Mouse (Mus musculus): ENCODE results near the gene Tuft1.
A peak's percentile ranks its signal among the peaks of the same experiment; 100 is the strongest.

Gene Tuft1

DNA sequence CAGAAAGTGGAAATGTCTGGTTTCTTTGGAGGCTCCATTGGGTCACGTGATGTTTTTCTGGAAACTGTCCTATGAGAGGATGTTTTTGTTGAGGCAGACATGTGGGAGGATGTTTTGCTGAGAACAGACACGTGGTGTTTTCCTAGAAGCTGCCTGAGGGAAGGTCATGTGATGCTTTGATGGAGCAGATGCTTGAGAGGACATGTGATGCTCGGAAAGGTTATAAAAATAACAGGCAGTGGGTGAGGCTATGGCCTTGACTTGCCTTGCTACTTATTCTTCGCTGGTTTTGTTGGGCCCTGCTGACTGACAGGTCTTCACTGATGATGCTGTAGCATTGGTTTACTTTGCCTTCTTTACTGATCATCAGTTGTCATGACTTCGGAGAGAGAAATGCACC lies 67.6 kb downstream of the Tuft1 start:
- no peak for DNase-seq (ENCODE audit: low spot score)

GRCm38 (mm10) chr3:94587962-94588361 lies 70.7 kb downstream of the Tuft1 start:
- no peak for DNase-seq (ENCODE audit: low spot score)

DNA sequence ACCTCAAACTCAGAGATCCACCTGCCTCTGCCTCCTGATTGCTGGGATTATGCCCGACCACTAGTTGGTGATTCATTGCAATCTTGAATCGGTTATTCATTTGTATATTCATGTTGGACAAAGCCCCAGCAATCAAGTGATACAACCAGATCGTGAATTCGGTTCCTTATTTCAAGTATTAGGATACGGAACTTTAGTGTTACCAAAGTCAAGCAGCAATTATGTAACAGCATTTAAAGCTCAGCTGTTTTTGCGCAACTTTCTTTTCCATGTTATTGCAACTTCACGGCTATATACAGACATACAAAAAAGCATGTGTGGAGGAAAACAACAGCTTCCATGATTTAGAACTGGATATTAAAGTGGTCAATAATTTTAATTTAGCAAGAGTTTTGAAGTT lies 75.7 kb downstream of the Tuft1 start:
- no peak for DNase-seq (ENCODE audit: low spot score)

- DNase-seq (ENCODE audit: low spot score) = peak; percentile 97
Observed at GRCm38 (mm10) chr3:94582456-94582891, 76.2 kb downstream of the Tuft1 start, which contains the start of gene Snx27. Gene Snx27 (minus strand): TSS chr3:94582716.

- DNase-seq (ENCODE audit: low spot score) = peak; percentile 63
Observed at GRCm38 (mm10) chr3:94581793-94582455, 76.7 kb downstream of the Tuft1 start.

- DNase-seq (ENCODE audit: low spot score) = peak; percentile 30
Observed at GRCm38 (mm10) chr3:94581138-94581780, 77.4 kb downstream of the Tuft1 start.

- DNase-seq (ENCODE audit: low spot score) = peak; percentile 63
Observed at GRCm38 (mm10) chr3:94574506-94574905, 84.2 kb downstream of the Tuft1 start.

GRCm38 (mm10) chr3:94567242-94567641 lies 91.4 kb downstream of the Tuft1 start:
- DNase-seq (ENCODE audit: low spot score) = no peak

GRCm38 (mm10) chr3:94565557-94565956 lies 93.1 kb downstream of the Tuft1 start:
- no peak for DNase-seq (ENCODE audit: low spot score)

DNA sequence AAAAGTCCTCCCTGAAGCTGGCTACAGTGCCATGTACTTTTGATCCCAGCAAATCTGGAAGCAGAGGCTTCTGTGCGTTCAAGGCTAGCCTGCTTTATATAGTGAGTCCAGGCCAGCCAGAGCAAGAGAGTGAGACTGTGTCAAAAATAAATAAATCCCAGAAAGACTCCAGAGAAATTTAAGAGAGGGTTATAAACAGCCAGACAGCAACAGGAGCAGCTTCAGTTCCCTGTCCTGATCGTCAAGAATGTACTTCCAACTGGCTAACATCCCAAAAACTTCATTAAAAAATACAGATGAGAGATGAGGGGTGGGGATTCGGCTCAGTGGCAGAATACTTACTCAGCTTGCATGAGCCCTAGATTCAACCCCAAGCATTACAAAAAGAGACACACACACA lies 93.5 kb downstream of the Tuft1 start:
- DNase-seq (ENCODE audit: low spot score) = no peak

- DNase-seq (ENCODE audit: low spot score) = no peak
Observed at GRCm38 (mm10) chr3:94564356-94565010, 94.2 kb downstream of the Tuft1 start.

GRCm38 (mm10) chr3:94563163-94563562 lies 95.5 kb downstream of the Tuft1 start:
- DNase-seq (ENCODE audit: low spot score) = no peak

Data from yolk sac, embryonic 10.5 days (tissue).